Mouse (Mus musculus): Measurements from ENCODE around the gene Vwa7. TPM values are rescaled to one million over a fixed set of nuclear protein-coding genes. Genes with fewer than 3 reads are reported as not detected.
A peak's percentile ranks its signal among the peaks of the same experiment; 100 is the strongest.

The Vwa7 gene
- total and polyA plus RNA-seq, 3 experiments, result 9.8 to 10.4 TPM; not detected in 1

GRCm38 (mm10) chr17:34979631-34980030 lies 36.7 kb upstream of the Vwa7 start:
- no peak overlapping the region for H3K4me3 ChIP-seq (ENCODE audit: control insufficient read depth in 1 of 2, insufficient read depth in 1 of 2, low read depth in 2 of 2, low read length in 2 of 2)
- no peaks in the 10 kb centered on the region for H3K9me3 ChIP-seq (replicated peaks; ENCODE audit: insufficient read depth, low read length)
- peaks cover 0 to 6% of the 10 kb centered on the region in 2 experiments; a peak in 2 of 4 replicates for H3K36me3 ChIP-seq (ENCODE audit: control insufficient read depth in 1 of 2, insufficient read depth in 2 of 2, low read length in 2 of 2)
- no peaks in the 10 kb centered on the region for H3K27me3 ChIP-seq (ENCODE audit: control insufficient read depth in 1 of 2, insufficient read depth in 2 of 2, low read length in 2 of 2)
- H3K79me2 ChIP-seq (ENCODE audit: control insufficient read depth, insufficient read depth, low read length, poor library complexity), result peaks cover 30% of the 10 kb centered on the region
- H3K27ac ChIP-seq (ENCODE audit: control insufficient read depth, low read depth, low read length), result no peak overlapping the region
- no peak overlapping the region for H3K9ac ChIP-seq (ENCODE audit: control insufficient read depth, low read depth, low read length, poor library complexity, severe bottlenecking)
- TF ChIP-seq USF1 (IDR thresholded peaks at IDR 0.05; ENCODE audit: low read depth, low read length) (no peak), ZNF384 (IDR thresholded peaks at IDR 0.05; ENCODE audit: low read depth, low read length) (no peak)
- no peaks in the 10 kb centered on the region; a peak in 1 of 4 replicates for H3K4me1 ChIP-seq (ENCODE audit: control insufficient read depth in 1 of 2, insufficient read depth in 2 of 2, low read length in 2 of 2)
- DNase-seq (ENCODE audit: low read depth, low spot score), result no peak

GRCm38 (mm10) chr17:34980655-34981054 lies 35.7 kb upstream of the Vwa7 start:
- Histone ChIP-seq H3K27me3 (ENCODE audit: control insufficient read depth in 1 of 2, insufficient read depth in 2 of 2, low read length in 2 of 2) (no peaks in the 10 kb centered on the region), H3K79me2 (ENCODE audit: control insufficient read depth, insufficient read depth, low read length, poor library complexity) (peaks cover 30% of the 10 kb centered on the region), H3K9ac (ENCODE audit: control insufficient read depth, low read depth, low read length, poor library complexity, severe bottlenecking) (peak overlapping the region; percentile 99), H3K4me1 (ENCODE audit: control insufficient read depth in 1 of 2, insufficient read depth in 2 of 2, low read length in 2 of 2) (no peaks in the 10 kb centered on the region; a peak in 1 of 4 replicates), H3K27ac (ENCODE audit: control insufficient read depth, low read depth, low read length) (peak overlapping the region; percentile 94), H3K4me3 (ENCODE audit: control insufficient read depth in 1 of 2, insufficient read depth in 1 of 2, low read depth in 2 of 2, low read length in 2 of 2) (peak overlapping the region; percentile 88 to 89), H3K36me3 (ENCODE audit: control insufficient read depth in 1 of 2, insufficient read depth in 2 of 2, low read length in 2 of 2) (peaks cover 0 to 6% of the 10 kb centered on the region in 2 experiments; a peak in 2 of 4 replicates), H3K9me3 (replicated peaks; ENCODE audit: insufficient read depth, low read length) (no peaks in the 10 kb centered on the region)
- peak; percentile 72 for DNase-seq (ENCODE audit: low read depth, low spot score)
- TF ChIP-seq SMC3 (IDR thresholded peaks at IDR 0.05; ENCODE audit: low read depth, low read length), result peak; percentile 41
- peak; percentile 36 for TF ChIP-seq RAD21 (IDR thresholded peaks at IDR 0.05; ENCODE audit: low read depth, low read length)
- TF ChIP-seq CHD2 (IDR thresholded peaks at IDR 0.05; ENCODE audit: low read length), result no peak
- TF ChIP-seq TAL1 (IDR thresholded peaks at IDR 0.05; ENCODE audit: low read length), result no peak
- TF ChIP-seq MYC (IDR thresholded peaks at IDR 0.05; ENCODE audit: low read depth, low read length), result peak; percentile 42; the same call in 1 of the 2 replicates
- 0 out of 2 replicates have a peak, but pooled peaks have one; percentile 1 for TF ChIP-seq ZC3H11A (IDR thresholded peaks at IDR 0.05; ENCODE audit: low read depth, low read length)
- peak; percentile 11 to 44 (median 17); a peak in 4 of 6 replicates for TF ChIP-seq CTCF (IDR thresholded peaks at IDR 0.05 in 2 of 3, conservative IDR thresholded peaks at IDR 0.05 in 1 of 3; ENCODE audit: control insufficient read depth in 1 of 3, insufficient read depth in 1 of 3, low read depth in 2 of 3, low read length in 3 of 3, poor library complexity in 1 of 3, severe bottlenecking in 1 of 3)
- TF ChIP-seq MXI1 (IDR thresholded peaks at IDR 0.05; ENCODE audit: low read depth, low read length), result no peak

DNA sequence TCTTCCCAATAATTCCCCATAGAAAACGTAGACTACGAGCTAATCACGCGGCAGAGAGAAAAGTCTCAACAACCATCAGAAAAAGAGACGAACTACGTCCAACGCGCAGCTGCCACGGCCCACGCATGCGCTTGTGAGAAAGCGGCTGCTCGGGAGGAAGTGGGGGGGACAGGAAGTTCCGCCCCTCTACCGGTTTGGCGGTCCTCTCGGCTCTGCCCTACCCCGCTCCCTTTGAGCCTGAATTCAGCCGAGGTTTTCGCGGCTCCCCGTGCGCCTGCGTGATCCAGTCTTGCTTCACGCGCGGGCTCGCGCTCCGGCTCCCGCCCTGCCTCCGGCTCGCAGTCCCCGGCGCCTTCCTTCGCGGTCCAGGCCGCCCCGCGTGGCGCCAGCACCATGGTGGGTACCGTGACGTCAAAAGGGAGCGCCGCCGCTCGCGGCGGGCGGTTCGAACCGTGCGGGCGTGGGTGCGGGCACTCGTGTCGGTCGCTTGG lies 34.6 kb upstream of the Vwa7 start, which contains the start of gene Lsm2:
Gene Lsm2 (plus strand): TSS at position 173 of the 491 bp plus-strand sequence.
- DNase-seq (ENCODE audit: low read depth, low spot score), result peak; percentile 90
- peaks cover 30% of the 10 kb centered on the region for H3K79me2 ChIP-seq (ENCODE audit: control insufficient read depth, insufficient read depth, low read length, poor library complexity)
- H3K4me1 ChIP-seq (ENCODE audit: control insufficient read depth in 1 of 2, insufficient read depth in 2 of 2, low read length in 2 of 2), result no peaks in the 10 kb centered on the region; a peak in 1 of 4 replicates
- H3K27me3 ChIP-seq (ENCODE audit: control insufficient read depth in 1 of 2, insufficient read depth in 2 of 2, low read length in 2 of 2), result no peaks in the 10 kb centered on the region
- H3K27ac ChIP-seq (ENCODE audit: control insufficient read depth, low read depth, low read length), result peak within 1 kb of the TSS; percentile 94
- no peaks in the 10 kb centered on the region for H3K9me3 ChIP-seq (replicated peaks; ENCODE audit: insufficient read depth, low read length)
- peaks cover 0 to 6% of the 10 kb centered on the region in 2 experiments; a peak in 2 of 4 replicates for H3K36me3 ChIP-seq (ENCODE audit: control insufficient read depth in 1 of 2, insufficient read depth in 2 of 2, low read length in 2 of 2)
- H3K4me3 ChIP-seq (ENCODE audit: control insufficient read depth in 1 of 2, insufficient read depth in 1 of 2, low read depth in 2 of 2, low read length in 2 of 2), result peak within 1 kb of the TSS; percentile 88 to 89
- peak within 1 kb of the TSS; percentile 99 for H3K9ac ChIP-seq (ENCODE audit: control insufficient read depth, low read depth, low read length, poor library complexity, severe bottlenecking)
- TF ChIP-seq ZMIZ1 (IDR thresholded peaks at IDR 0.05; ENCODE audit: low read depth, low read length), result 0 out of 2 replicates have a peak, but pooled peaks have one; percentile 32
- TF ChIP-seq POLR2A (IDR thresholded peaks at IDR 0.05; ENCODE audit: control insufficient read depth in 1 of 2, insufficient read depth in 1 of 2, low read depth in 1 of 2, low read length in 2 of 2, poor library complexity in 1 of 2), result peak; percentile 60 to 76; a peak in 3 of 4 replicates
- no peak for TF ChIP-seq TCF12 (IDR thresholded peaks at IDR 0.05; ENCODE audit: low read depth, low read length)
- TF ChIP-seq CHD1 (IDR thresholded peaks at IDR 0.05; ENCODE audit: low read depth, low read length), result no peak
- TF ChIP-seq ELF1 (IDR thresholded peaks at IDR 0.05; ENCODE audit: low read depth, low read length), result peak; percentile 81
- no peak for TF ChIP-seq GABPA (IDR thresholded peaks at IDR 0.05; ENCODE audit: low read depth, low read length)
- 0 out of 2 replicates have a peak, but pooled peaks have one; percentile 49 for TF ChIP-seq E2F4 (IDR thresholded peaks at IDR 0.05; ENCODE audit: borderline replicate concordance, low read depth, low read length)
- TF ChIP-seq SMC3 (IDR thresholded peaks at IDR 0.05; ENCODE audit: low read depth, low read length), result no peak
- TF ChIP-seq MEF2A (IDR thresholded peaks at IDR 0.05; ENCODE audit: extremely low read depth, insufficient replicate concordance, low read depth, low read length, poor library complexity, severe bottlenecking), result no peak
- no peak for TF ChIP-seq BHLHE40 (IDR thresholded peaks at IDR 0.05; ENCODE audit: borderline replicate concordance, low read depth, low read length)
- TF ChIP-seq POLR2AphosphoS2 (IDR thresholded peaks at IDR 0.05; ENCODE audit: low read length), result peak; percentile 77; the same call in 1 of the 2 replicates
- TF ChIP-seq UBTF (IDR thresholded peaks at IDR 0.05; ENCODE audit: borderline replicate concordance, insufficient read depth, low read depth, low read length), result no peak
- TF ChIP-seq RCOR1 (IDR thresholded peaks at IDR 0.05; ENCODE audit: low read depth, low read length), result no peak
- TF ChIP-seq ZKSCAN1 (IDR thresholded peaks at IDR 0.05; ENCODE audit: low read depth, low read length), result no peak
- no peak for TF ChIP-seq EP300 (IDR thresholded peaks at IDR 0.05; ENCODE audit: low read depth in 1 of 2, low read length in 2 of 2)
- no peak for TF ChIP-seq POLR2AphosphoS5 (IDR thresholded peaks at IDR 0.05; ENCODE audit: borderline replicate concordance, low read depth, low read length)

Data from MEL (cell line).